Mouse (Mus musculus) myocyte (in vitro differentiated cells): ENCODE measurements around the gene Alkbh1.

Source experiments
- MAX ChIP-seq: IDR thresholded peaks from one replicate; pipeline ENCODE4 v1.6.1; 2011; ENCODE audit warnings: low read depth, mild to moderate bottlenecking, control low read depth
- USF1 ChIP-seq: IDR thresholded peaks from one replicate; pipeline ENCODE4 v1.6.1; 2011; ENCODE audit warnings: low read depth, mild to moderate bottlenecking, control low read depth, moderate library complexity

GRCm38 (mm10) chr12:87391355-87391754 lies 52.5 kb downstream of the Alkbh1 start:
- TF ChIP-seq MAX = no peak
- no peak for TF ChIP-seq USF1
